Mouse (Mus musculus): Measurements from ENCODE around the gene Cog5. TPM values are rescaled to one million over a fixed set of nuclear protein-coding genes. Genes with fewer than 3 reads are reported as not detected.
A peak's percentile ranks its signal among the peaks of the same experiment; 100 is the strongest.
"Not testable (repeated sequence)": the region's sequence is repeated elsewhere in the genome, so short reads cannot be mapped to it uniquely, and the experiment has no call there.

Gene Cog5
- 24.6 and 29.0 TPM in 2 replicates for polyA plus RNA-seq (2016; fragmentation: Nextera tagmentation; extraction: Ambion mirVana)

DNA sequence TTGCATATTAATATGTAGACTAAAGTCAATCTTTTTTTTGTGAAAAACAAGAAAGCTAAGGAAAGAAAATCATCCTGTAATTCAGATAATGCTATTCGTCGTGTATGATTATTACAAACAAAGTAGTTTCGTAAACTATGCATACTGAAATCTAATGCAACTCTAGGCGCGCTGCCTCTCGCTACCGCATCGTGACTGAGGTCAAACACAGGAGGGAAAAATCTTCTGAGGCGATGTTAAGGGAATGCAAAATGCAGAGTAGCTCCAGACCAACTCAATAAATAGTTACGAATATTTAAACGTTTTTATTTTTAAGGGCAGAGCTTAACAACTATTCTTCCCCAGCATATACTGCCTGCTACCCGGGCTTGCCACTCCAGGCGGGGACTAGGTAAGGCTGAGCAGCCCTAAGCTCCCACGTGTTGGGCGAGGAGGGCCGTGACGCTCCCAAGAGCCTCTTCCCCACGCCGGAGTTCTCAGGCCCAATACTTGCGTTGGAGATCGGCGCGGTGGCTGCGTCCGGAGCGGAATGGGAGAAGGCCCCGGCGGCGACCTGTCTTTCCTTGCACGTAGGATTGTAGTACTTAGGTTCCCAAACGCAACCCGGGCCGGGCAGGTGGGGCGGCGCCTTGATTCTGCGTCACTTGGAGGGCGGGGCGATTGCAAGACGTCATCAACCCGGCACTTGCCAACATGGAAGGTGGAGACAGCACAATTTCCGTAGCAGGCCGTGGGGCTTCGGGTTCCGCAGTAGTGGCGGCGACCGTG lies at the start of gene Cog5, which contains the start of gene Dus4l:
TSS of gene Cog5 (plus strand) at position 673 of the 768 bp plus-strand sequence.
TSS of gene Dus4l (minus strand) at position 630 of the 768 bp plus-strand sequence.
- Histone ChIP-seq H3K4me1 (peaks cover 15% of the 10 kb centered on the region), H3K36me3 (0 out of 2 replicates have a peak, but pooled peaks cover 6% of the 10 kb centered on the region), H3K9me3 (replicated peaks) (no peaks in the 10 kb centered on the region), H3K4me3 (peak within 1 kb of the TSS; percentile 92), H3K27ac (replicated peaks) (peak within 1 kb of the TSS; percentile 91), H3K27me3 (ENCODE audit: low read depth, poor library complexity, severe bottlenecking) (no peaks in the 10 kb centered on the region)
- peak; percentile 96 for DNase-seq (ENCODE audit: low spot score)
- WGBS, result under 1% methylated on average over 47 of the region's 47 CpGs

DNA sequence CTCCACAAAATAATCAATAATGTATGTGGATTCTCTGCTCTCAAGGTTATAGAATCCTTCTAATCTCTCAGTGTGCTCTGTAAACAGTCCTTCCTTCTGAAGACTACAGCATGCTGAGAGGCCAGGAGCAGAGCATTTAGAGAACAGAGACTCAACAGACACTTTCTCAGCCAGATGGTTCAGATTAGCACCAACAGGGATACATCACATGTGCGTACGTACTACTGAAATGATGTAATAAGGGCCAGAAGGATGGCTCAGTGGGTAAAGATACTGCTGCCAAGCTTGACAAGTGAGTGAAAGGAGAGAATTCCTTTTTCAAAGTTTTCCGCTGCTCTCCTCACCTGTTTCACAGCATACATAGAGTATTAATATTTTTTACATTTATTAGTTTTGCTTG lies 49.8 kb upstream of the Cog5 start:
- Histone ChIP-seq H3K4me3 (no peak overlapping the region), H3K36me3 (no peaks in the 10 kb centered on the region), H3K4me1 (peaks cover 7% of the 10 kb centered on the region), H3K27ac (replicated peaks) (no peak overlapping the region), H3K9me3 (replicated peaks) (no peaks in the 10 kb centered on the region), H3K27me3 (ENCODE audit: low read depth, poor library complexity, severe bottlenecking) (no peaks in the 10 kb centered on the region)
- no peak for DNase-seq (ENCODE audit: low spot score)
- WGBS, result 87% methylated on average over 3 of the region's 3 CpGs

DNA sequence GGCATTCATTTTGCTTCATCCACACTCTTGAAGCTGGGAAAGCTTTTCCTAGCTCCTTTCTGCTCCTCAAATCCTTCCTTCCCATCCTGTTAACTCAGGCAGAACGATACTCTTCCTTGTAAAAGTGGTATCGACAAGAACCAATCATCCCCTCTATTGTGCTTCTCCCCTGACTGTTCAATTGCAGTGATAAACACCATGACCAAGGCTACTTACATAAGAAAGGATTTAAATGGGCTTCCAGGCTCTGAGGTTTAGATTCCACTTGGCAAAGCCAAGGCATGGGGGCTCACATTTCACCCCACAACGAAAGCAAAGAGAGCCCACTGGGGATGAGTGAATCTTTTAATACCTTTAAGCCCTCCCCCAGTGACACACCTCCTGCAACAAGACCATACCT lies 46.5 kb upstream of the Cog5 start:
- H3K9me3 ChIP-seq (replicated peaks), result no peaks in the 10 kb centered on the region
- H3K36me3 ChIP-seq, result no peaks in the 10 kb centered on the region
- no peaks in the 10 kb centered on the region for H3K27me3 ChIP-seq (ENCODE audit: low read depth, poor library complexity, severe bottlenecking)
- peaks cover 7% of the 10 kb centered on the region for H3K4me1 ChIP-seq
- DNase-seq (ENCODE audit: low spot score), result no peak
- H3K4me3 ChIP-seq, result no peak overlapping the region
- 16% methylated on average over 3 of the region's 3 CpGs for WGBS
- no peak overlapping the region for H3K27ac ChIP-seq (replicated peaks)

DNA sequence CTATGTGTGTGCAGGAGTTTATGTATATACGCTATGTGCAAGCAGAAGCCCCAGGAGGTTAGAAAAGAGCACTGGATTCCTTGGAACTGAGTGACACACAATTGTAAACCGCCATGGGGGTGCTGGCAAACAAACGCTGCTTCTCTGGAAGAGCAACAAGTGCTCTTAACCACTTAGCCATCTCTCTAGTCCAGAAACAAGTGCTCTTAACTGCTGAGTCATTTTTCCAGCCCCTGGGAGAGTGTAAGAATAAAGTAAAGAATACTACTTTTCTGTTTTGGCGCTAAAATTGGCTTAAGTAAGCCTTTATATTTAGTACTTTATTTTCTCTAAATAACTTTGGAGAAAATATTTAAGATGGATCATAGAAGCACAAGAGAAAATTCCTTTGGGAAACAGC lies 41.3 kb upstream of the Cog5 start:
- Histone ChIP-seq H3K27me3 (ENCODE audit: low read depth, poor library complexity, severe bottlenecking) (no peaks in the 10 kb centered on the region), H3K4me3 (no peak overlapping the region), H3K27ac (replicated peaks) (no peak overlapping the region), H3K4me1 (peaks cover under 1% of the 10 kb centered on the region), H3K9me3 (replicated peaks) (no peaks in the 10 kb centered on the region), H3K36me3 (peaks cover 6% of the 10 kb centered on the region)
- 57% methylated on average over 4 of the region's 4 CpGs for WGBS
- no peak for DNase-seq (ENCODE audit: low spot score)

DNA sequence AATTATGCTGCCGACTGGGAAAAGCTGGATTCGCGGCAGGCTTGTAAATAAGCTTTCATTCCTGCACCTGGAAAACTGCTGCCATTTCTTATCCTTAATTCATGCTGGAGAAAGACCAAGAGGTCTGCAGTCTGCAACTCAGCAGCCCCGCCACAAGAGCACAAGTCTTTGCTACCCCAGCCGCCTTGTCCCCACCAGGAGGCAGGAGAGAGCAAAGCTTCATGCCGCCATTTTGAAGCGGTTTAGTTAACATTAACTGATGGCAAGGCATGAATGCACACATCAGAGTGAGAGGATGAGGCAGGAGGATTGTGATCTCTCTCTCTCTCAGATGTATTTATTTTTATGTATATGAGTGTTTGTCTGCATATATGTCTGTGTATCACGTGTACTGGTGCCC lies 34.6 kb upstream of the Cog5 start:
- no peak overlapping the region for H3K27ac ChIP-seq (replicated peaks)
- no peaks in the 10 kb centered on the region for H3K9me3 ChIP-seq (replicated peaks)
- no peak for DNase-seq (ENCODE audit: low spot score)
- WGBS, result 89% methylated on average over 8 of the region's 8 CpGs
- H3K4me3 ChIP-seq, result no peak overlapping the region
- no peaks in the 10 kb centered on the region for H3K4me1 ChIP-seq
- no peaks in the 10 kb centered on the region for H3K27me3 ChIP-seq (ENCODE audit: low read depth, poor library complexity, severe bottlenecking)
- H3K36me3 ChIP-seq, result peaks cover 6% of the 10 kb centered on the region

- Histone ChIP-seq H3K36me3 (no peaks in the 10 kb centered on the region; the same call in 1 of the 2 replicates), H3K4me3 (no peak overlapping the region), H3K4me1 (no peaks in the 10 kb centered on the region), H3K27me3 (ENCODE audit: low read depth, poor library complexity, severe bottlenecking) (no peaks in the 10 kb centered on the region), H3K9me3 (replicated peaks) (no peaks in the 10 kb centered on the region), H3K27ac (replicated peaks) (no peak overlapping the region)
- no peak for DNase-seq (ENCODE audit: low spot score)
- 98% methylated on average over 1 of the region's 1 CpGs for WGBS
Observed at GRCm38 (mm10) chr12:31625016-31625415, 29.7 kb upstream of the Cog5 start.

DNA sequence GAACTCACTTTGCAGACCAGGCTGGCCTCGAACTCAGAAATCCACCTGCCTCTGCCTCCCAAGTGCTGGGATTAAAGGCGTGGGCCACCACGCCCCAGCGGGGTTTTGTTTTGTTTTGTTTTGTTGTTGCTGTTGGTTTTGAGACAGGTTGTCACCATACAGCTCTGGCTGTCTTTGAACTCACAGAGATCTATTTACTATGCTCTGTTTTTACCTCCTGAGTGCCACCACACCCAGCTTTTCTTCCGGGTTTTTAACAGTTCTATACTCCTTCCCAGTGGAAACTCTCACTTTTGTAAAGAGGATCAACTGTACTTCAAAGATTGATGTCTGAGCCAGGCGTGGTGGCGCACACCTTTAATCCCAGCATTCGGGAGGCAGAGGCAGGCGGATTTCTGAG lies 26.3 kb upstream of the Cog5 start:
- not testable (repeated sequence) for H3K4me1 ChIP-seq; H3K27me3 ChIP-seq (ENCODE audit: low read depth, poor library complexity, severe bottlenecking); H3K36me3 ChIP-seq; DNase-seq (ENCODE audit: low spot score); H3K27ac ChIP-seq (replicated peaks); H3K9me3 ChIP-seq (replicated peaks); H3K4me3 ChIP-seq
- 96% methylated on average over 9 of the region's 9 CpGs for WGBS

GRCm38 (mm10) chr12:31633970-31634342 lies 20.7 kb upstream of the Cog5 start:
- Histone ChIP-seq H3K9me3 (replicated peaks) (no peaks in the 10 kb centered on the region), H3K4me1 (peaks cover 17% of the 10 kb centered on the region), H3K27ac (replicated peaks) (peak overlapping the region; percentile 92), H3K4me3 (peak overlapping the region; percentile 61), H3K36me3 (no peaks in the 10 kb centered on the region), H3K27me3 (ENCODE audit: low read depth, poor library complexity, severe bottlenecking) (no peaks in the 10 kb centered on the region)
- DNase-seq (ENCODE audit: low spot score), result no peak
- 15% methylated on average over 13 of the region's 13 CpGs for WGBS

DNA sequence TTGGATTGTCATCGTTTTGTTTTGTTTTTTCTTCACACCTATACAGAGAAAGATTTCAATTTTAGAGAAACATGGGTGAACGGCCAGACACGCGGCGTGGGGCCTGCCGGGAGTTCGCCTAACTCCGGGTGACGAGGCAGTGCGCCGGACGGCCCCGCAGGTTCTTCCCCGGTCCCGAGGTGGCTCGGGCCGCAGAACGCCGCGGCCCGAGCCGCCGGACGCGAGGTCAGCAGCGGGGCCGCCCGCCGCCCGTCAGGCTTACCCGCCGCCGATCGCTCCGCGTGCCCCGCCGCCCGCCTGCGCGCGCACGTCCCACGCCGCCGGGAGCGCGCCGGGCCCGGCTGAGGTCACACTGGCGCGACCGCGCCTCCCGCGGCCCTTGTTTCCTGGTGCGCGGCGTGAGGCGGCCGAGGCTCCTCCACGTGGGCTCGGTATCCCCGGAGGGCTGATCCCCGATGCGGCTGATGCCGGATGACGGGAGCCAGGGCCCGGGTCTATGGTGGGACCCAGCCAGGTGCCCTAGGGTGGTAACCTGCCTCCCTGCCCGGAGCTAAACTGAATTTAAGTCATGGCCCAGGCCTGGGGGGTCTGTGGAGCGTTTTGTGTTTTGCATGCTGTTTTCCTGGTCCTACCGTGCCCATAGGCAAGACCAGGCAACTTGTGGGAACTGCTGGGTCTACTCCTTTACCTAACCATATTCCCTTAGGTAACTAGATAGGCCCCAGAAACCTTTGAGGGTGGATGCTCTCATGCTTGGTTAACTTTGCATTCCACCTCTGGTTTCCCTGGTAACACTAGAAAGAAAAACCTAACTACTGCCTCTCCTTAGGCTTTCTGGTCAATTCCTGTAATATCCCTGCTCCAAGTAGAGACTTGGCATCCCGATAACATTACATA lies 20.1 kb upstream of the Cog5 start, which contains the start of gene Bcap29:
TSS of gene Bcap29 (minus strand) at position 316 of the 897 bp plus-strand sequence.
- H3K36me3 ChIP-seq, result no peaks in the 10 kb centered on the region
- no peaks in the 10 kb centered on the region for H3K27me3 ChIP-seq (ENCODE audit: low read depth, poor library complexity, severe bottlenecking)
- peak within 1 kb of the TSS; percentile 92 for H3K27ac ChIP-seq (replicated peaks)
- peak; percentile 74 for DNase-seq (ENCODE audit: low spot score)
- WGBS, result 2% methylated on average over 73 of the region's 73 CpGs
- no peaks in the 10 kb centered on the region for H3K9me3 ChIP-seq (replicated peaks)
- peaks cover 17% of the 10 kb centered on the region for H3K4me1 ChIP-seq
- H3K4me3 ChIP-seq, result peak within 1 kb of the TSS; percentile 61

DNA sequence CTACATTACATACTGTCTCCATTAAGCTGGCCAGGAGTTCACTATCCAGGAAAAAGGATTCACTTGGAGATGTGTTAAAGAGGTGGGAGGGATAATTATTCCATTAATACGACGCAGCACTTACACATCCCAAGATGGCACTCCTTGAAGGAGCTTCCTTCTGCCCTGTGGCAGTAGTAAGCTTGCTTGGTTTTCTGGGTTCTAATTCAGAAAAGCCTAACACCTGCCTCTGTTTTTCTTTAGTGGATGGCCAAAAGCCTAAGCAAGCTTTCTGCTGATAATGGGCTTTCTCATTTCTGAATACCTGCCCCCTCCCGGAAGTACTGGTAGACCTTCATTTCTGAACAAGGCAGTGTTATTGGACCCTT lies 19.4 kb upstream of the Cog5 start:
- peaks cover 17% of the 10 kb centered on the region for H3K4me1 ChIP-seq
- peaks cover 2% of the 10 kb centered on the region for H3K36me3 ChIP-seq
- H3K27me3 ChIP-seq (ENCODE audit: low read depth, poor library complexity, severe bottlenecking), result no peaks in the 10 kb centered on the region
- peak overlapping the region; percentile 61; the same call in 1 of the 2 replicates for H3K4me3 ChIP-seq
- H3K9me3 ChIP-seq (replicated peaks), result no peaks in the 10 kb centered on the region
- H3K27ac ChIP-seq (replicated peaks), result peak overlapping the region; percentile 92; the same call in 1 of the 2 replicates
- no peak for DNase-seq (ENCODE audit: low spot score)
- WGBS, result 88% methylated on average over 3 of the region's 3 CpGs

DNA sequence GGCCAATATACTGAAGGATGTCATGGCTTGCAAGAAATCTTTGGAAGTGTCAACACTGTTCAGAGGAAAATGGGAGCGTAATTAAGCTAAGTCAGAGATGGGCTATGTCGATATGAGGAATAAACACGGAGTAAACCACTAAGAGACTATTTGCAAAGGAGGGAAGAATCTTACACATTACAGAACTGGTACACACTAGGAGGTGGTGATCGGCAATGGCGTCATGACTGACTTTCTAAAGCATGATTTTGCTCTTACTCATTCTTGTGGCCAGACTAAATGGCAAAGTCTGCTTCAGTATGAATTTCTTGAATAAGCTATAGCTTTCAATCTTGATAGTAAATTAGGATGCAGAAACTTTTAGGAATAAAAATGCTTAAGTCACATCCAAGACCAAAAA lies 1.1 kb upstream of the Cog5 start:
- H3K27me3 ChIP-seq (ENCODE audit: low read depth, poor library complexity, severe bottlenecking), result no peaks in the 10 kb centered on the region
- H3K9me3 ChIP-seq (replicated peaks), result no peaks in the 10 kb centered on the region
- DNase-seq (ENCODE audit: low spot score), result no peak
- peak overlapping the region; percentile 92 for H3K4me3 ChIP-seq
- peaks cover 15% of the 10 kb centered on the region for H3K4me1 ChIP-seq
- WGBS, result 78% methylated on average over 5 of the region's 5 CpGs
- H3K27ac ChIP-seq (replicated peaks), result no peak overlapping the region
- 0 out of 2 replicates have a peak, but pooled peaks cover 6% of the 10 kb centered on the region for H3K36me3 ChIP-seq

DNA sequence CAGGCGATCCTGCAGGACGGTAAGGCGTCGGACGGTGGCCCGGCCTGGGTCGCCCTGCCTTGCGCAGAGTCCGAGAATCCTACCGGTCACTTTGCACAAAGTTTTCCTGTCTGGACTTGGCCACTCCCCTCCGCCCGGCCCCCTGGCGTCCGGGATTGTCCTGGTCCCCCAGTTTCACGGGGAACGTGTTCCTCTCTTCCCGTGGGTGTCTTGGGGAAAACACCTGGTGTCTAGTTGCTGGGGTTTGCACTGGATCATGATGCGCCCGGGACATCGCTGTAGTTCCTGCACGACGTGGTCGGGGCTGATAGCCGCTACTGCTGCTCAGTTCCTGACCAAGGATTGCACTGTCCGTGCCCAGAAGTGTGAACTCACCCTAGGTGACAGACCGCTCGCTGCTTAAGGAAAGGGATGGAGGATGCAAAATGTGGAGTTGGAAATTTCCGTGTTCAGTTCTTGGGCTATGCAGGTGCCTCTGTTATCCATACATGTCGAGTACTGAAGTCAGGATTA lies 352 bp downstream of the Cog5 start:
- Histone ChIP-seq H3K27ac (replicated peaks) (peak overlapping the region; percentile 91), H3K36me3 (0 out of 2 replicates have a peak, but pooled peaks cover 5% of the 10 kb centered on the region), H3K27me3 (ENCODE audit: low read depth, poor library complexity, severe bottlenecking) (no peaks in the 10 kb centered on the region), H3K9me3 (replicated peaks) (no peaks in the 10 kb centered on the region), H3K4me3 (peak overlapping the region; percentile 92), H3K4me1 (peaks cover 15% of the 10 kb centered on the region)
- WGBS, result under 1% methylated on average over 29 of the region's 29 CpGs
- DNase-seq (ENCODE audit: low spot score), result no peak
